Mouse (Mus musculus): ENCODE measurements around the gene Prickle1.

The Prickle1 gene

GRCm38 (mm10) chr15:93499866-93500265 lies 95.8 kb downstream of the Prickle1 start:
- DNase-seq, result no peak

- no peak for DNase-seq
Measured at GRCm38 (mm10) chr15:93494700-93495099, 101.0 kb downstream of the Prickle1 start.

- no peak for DNase-seq
Measured at GRCm38 (mm10) chr15:93489597-93489996, 106.1 kb downstream of the Prickle1 start.

GRCm38 (mm10) chr15:93486066-93486465 lies 109.6 kb downstream of the Prickle1 start:
- DNase-seq, result no peak

- DNase-seq, result no peak
Measured at GRCm38 (mm10) chr15:93485252-93485651, 110.4 kb downstream of the Prickle1 start.

- DNase-seq, result no peak
Measured at GRCm38 (mm10) chr15:93484261-93484710, 111.4 kb downstream of the Prickle1 start.

- no peak for DNase-seq
Measured at GRCm38 (mm10) chr15:93481112-93481511, 114.6 kb downstream of the Prickle1 start.

GRCm38 (mm10) chr15:93479445-93479844 lies 116.2 kb downstream of the Prickle1 start:
- no peak for DNase-seq

- no peak for DNase-seq
Measured at GRCm38 (mm10) chr15:93478676-93479075, 117.0 kb downstream of the Prickle1 start.

- no peak for DNase-seq
Measured at GRCm38 (mm10) chr15:93477729-93478128, 118.0 kb downstream of the Prickle1 start.

- DNase-seq, result no peak
Measured at GRCm38 (mm10) chr15:93475688-93476087, 120.0 kb downstream of the Prickle1 start.

- no peak for DNase-seq
Measured at GRCm38 (mm10) chr15:93474277-93474676, 121.4 kb downstream of the Prickle1 start.

GRCm38 (mm10) chr15:93472089-93472488 lies 123.6 kb downstream of the Prickle1 start:
- no peak for DNase-seq

- DNase-seq, result no peak
Measured at GRCm38 (mm10) chr15:93471651-93472050, 124.0 kb downstream of the Prickle1 start.

- no peak for DNase-seq
Measured at GRCm38 (mm10) chr15:93461066-93461465, 134.6 kb downstream of the Prickle1 start.

- no peak for DNase-seq
Measured at GRCm38 (mm10) chr15:93459422-93459821, 136.3 kb downstream of the Prickle1 start.

- DNase-seq, result no peak
Measured at GRCm38 (mm10) chr15:93456005-93456404, 139.7 kb downstream of the Prickle1 start.

GRCm38 (mm10) chr15:93453296-93453695 lies 142.4 kb downstream of the Prickle1 start:
- no peak for DNase-seq
